Mouse (Mus musculus): ENCODE results near the gene Draxin. TPM values are rescaled to one million over a fixed set of nuclear protein-coding genes. Genes with fewer than 3 reads are reported as not detected.

Gene Draxin
- polyA plus RNA-seq, 1 experiment: 0.24 TPM

DNA sequence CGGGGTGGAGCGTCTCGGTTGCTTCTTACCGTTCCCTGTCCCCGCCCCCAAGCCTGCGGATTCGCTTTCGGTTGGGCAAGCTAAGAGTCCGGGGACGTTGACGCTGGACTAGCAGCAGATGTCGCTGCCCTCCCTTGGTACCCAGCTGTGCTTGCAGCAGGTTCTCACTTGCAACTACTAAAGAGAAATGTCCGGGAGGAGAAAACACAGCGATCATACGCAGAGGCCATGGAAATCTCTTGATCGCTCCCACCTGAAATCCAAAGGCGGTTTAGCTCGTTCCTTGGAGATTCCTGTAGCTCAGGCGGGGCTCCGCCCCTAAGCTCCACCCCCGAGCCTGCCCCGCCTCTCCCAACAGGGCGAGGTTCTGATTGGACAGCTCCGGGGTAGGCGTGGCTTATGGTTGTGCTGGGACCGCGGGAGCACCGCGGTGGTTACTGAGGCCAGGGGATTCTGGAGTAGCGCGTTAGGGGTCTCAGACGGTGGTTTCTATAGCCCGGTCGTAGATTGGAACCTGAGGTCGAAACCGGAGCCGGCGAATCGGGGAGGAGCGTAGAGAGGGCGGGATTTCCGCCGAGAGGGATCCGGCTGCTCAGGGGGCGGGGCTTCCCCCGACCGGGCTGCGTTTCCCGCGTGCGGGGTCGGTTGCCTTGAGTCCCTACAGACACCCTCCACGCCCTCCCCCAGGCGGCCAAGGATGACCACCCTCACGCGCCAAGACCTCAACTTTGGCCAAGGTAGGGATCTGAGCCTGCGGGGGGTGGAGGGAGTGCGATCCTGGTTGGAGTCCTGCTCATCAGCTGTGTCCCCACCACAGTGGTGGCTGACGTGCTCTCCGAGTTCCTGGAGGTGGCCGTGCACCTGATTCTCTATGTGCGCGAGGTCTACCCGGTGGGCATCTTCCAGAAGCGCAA is 9.9 kb upstream of the Draxin start:
- Histone ChIP-seq H3K27ac (ENCODE audit: insufficient read depth, low read depth, low read length) (peak overlapping the region; percentile 81), H3K4me1 (ENCODE audit: control insufficient read depth, insufficient read depth, insufficient read length, low read length) (no peaks in the 10 kb centered on the region), H3K27me3 (ENCODE audit: control insufficient read depth, insufficient read depth, low read length) (no peaks in the 10 kb centered on the region), H3K4me3 (ENCODE audit: low read depth, low read length) (peak overlapping the region; percentile 91), H3K36me3 (ENCODE audit: control insufficient read depth, insufficient read depth, low read length) (peaks cover 3% of the 10 kb centered on the region; the same call in 1 of the 2 replicates)
- under 1% methylated on average over 65 of the region's 65 CpGs for WGBS
- TF ChIP-seq CTCF (IDR thresholded peaks at IDR 0.05; ENCODE audit: extremely low read depth, insufficient read length, insufficient replicate concordance, low read depth, low read length): peak; percentile 91
- TF ChIP-seq POLR2A (IDR thresholded peaks at IDR 0.05; ENCODE audit: low read depth, low read length): peak; percentile 50

DNA sequence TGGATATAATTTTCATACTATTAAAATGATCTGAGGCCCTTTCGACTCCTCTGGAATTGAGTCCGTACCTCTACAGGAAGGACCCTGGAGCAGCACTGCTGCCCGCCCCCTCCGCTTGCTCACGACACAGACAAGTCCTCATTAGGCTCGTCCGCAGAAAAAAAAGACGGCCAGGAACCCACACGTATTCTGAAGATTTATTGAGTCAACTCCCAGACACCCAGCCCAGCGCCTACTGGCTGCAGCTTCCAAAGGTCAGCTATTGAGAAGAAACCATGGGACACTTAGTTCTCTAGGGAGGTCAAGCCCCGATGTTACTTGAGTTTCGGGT is 9.2 kb upstream of the Draxin start:
- Histone ChIP-seq H3K27me3 (ENCODE audit: control insufficient read depth, insufficient read depth, low read length) (no peaks in the 10 kb centered on the region; the same call in 1 of the 2 replicates), H3K4me3 (ENCODE audit: low read depth, low read length) (peak overlapping the region; percentile 91), H3K27ac (ENCODE audit: insufficient read depth, low read depth, low read length) (peak overlapping the region; percentile 40), H3K36me3 (ENCODE audit: control insufficient read depth, insufficient read depth, low read length) (no peaks in the 10 kb centered on the region), H3K4me1 (ENCODE audit: control insufficient read depth, insufficient read depth, insufficient read length, low read length) (no peaks in the 10 kb centered on the region)
- TF ChIP-seq POLR2A (IDR thresholded peaks at IDR 0.05; ENCODE audit: low read depth, low read length): no peak
- no peak for TF ChIP-seq CTCF (IDR thresholded peaks at IDR 0.05; ENCODE audit: extremely low read depth, insufficient read length, insufficient replicate concordance, low read depth, low read length)
- WGBS: under 1% methylated on average over 12 of the region's 12 CpGs

DNA sequence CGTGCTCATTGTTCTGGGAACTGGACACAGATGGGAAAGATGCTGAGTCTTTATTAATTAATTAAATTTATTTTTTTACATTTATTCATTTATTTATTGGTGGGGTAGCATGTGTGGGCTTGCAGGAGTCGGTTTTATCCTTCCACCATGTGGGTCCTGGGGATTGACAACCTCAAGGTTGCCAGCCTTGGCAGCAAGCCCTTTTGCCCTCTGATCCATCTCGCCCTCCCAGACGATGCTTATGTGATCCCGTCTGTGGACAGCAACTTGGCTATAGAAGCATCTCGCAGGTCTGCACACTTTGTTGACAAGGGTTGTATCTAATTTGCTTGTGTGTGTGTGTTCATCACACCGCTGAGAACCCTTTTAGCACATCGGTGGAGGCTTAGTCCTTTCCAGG is 7.0 kb upstream of the Draxin start:
- Histone ChIP-seq H3K4me3 (ENCODE audit: low read depth, low read length) (no peak overlapping the region), H3K27me3 (ENCODE audit: control insufficient read depth, insufficient read depth, low read length) (peaks cover under 1% of the 10 kb centered on the region; the same call in 1 of the 2 replicates), H3K36me3 (ENCODE audit: control insufficient read depth, insufficient read depth, low read length) (no peaks in the 10 kb centered on the region), H3K4me1 (ENCODE audit: control insufficient read depth, insufficient read depth, insufficient read length, low read length) (no peaks in the 10 kb centered on the region), H3K27ac (ENCODE audit: insufficient read depth, low read depth, low read length) (no peak overlapping the region)
- WGBS: 62% methylated on average over 8 of the region's 8 CpGs
- TF ChIP-seq CTCF (IDR thresholded peaks at IDR 0.05; ENCODE audit: extremely low read depth, insufficient read length, insufficient replicate concordance, low read depth, low read length): no peak
- no peak for TF ChIP-seq POLR2A (IDR thresholded peaks at IDR 0.05; ENCODE audit: low read depth, low read length)

DNA sequence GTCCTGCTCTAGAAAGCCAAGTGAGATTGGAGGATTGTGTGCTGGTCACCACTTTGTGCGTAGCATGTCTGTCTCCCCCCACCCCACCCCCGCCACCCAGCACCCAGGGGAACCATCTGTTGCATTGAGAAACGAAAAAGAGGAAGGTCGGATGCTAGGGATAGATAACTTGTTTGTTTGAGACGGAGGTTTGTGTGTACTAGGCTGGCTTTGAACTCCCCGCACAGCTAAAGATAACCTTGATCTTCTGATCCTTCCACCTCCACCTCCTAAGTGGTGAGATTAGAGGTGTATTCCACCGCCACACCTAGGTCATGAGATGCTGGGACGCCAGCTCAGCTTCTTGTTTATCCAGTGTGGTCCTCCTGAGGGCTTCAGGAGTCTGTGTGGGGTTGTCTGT is 4.5 kb upstream of the Draxin start:
- no peak overlapping the region for H3K27ac ChIP-seq (ENCODE audit: insufficient read depth, low read depth, low read length)
- H3K36me3 ChIP-seq (ENCODE audit: control insufficient read depth, insufficient read depth, low read length): no peaks in the 10 kb centered on the region
- TF ChIP-seq POLR2A (IDR thresholded peaks at IDR 0.05; ENCODE audit: low read depth, low read length) (no peak), CTCF (IDR thresholded peaks at IDR 0.05; ENCODE audit: extremely low read depth, insufficient read length, insufficient replicate concordance, low read depth, low read length) (no peak)
- 50% methylated on average over 8 of the region's 8 CpGs for WGBS
- H3K4me1 ChIP-seq (ENCODE audit: control insufficient read depth, insufficient read depth, insufficient read length, low read length): no peaks in the 10 kb centered on the region; the same call in 1 of the 2 replicates
- H3K4me3 ChIP-seq (ENCODE audit: low read depth, low read length): no peak overlapping the region
- H3K27me3 ChIP-seq (ENCODE audit: control insufficient read depth, insufficient read depth, low read length): peaks cover 23% of the 10 kb centered on the region

DNA sequence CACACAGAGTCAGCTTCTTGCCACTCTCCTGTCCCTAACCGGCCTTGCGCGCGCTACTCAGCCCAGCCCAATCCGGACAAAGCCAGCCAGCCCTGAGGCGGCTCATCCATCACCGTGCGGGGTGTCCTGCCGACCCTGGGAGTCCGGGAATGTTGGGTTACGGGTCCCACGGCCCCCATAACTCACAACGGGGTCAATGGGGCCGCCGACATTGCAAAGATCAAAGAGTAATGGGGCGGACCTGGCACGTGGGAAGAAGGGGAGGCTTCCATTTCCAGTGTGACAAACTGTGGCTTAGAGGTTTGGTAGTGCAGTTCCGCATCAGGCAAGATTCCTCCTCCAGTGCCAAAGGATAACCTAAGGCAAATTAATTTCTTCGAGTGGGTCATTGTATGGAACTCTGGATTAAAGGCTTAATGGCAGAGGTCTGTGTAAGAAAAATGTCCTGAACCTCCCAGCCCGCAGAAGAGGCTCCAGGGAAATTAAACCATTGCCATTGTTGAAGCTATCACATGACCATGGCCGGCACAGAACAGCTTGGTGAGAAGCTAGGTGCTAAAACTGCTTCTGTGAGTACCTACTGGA is 1.1 kb upstream of the Draxin start:
- H3K4me3 ChIP-seq (ENCODE audit: low read depth, low read length): 0 out of 2 replicates have a peak overlapping the region, but pooled peaks have one; percentile 9
- H3K27me3 ChIP-seq (ENCODE audit: control insufficient read depth, insufficient read depth, low read length): peaks cover 29% of the 10 kb centered on the region
- no peak for TF ChIP-seq POLR2A (IDR thresholded peaks at IDR 0.05; ENCODE audit: low read depth, low read length)
- TF ChIP-seq CTCF (IDR thresholded peaks at IDR 0.05; ENCODE audit: extremely low read depth, insufficient read length, insufficient replicate concordance, low read depth, low read length): no peak
- H3K36me3 ChIP-seq (ENCODE audit: control insufficient read depth, insufficient read depth, low read length): no peaks in the 10 kb centered on the region
- H3K4me1 ChIP-seq (ENCODE audit: control insufficient read depth, insufficient read depth, insufficient read length, low read length): no peaks in the 10 kb centered on the region; the same call in 1 of the 2 replicates
- no peak overlapping the region for H3K27ac ChIP-seq (ENCODE audit: insufficient read depth, low read depth, low read length)
- 3% methylated on average over 21 of the region's 21 CpGs for WGBS

DNA sequence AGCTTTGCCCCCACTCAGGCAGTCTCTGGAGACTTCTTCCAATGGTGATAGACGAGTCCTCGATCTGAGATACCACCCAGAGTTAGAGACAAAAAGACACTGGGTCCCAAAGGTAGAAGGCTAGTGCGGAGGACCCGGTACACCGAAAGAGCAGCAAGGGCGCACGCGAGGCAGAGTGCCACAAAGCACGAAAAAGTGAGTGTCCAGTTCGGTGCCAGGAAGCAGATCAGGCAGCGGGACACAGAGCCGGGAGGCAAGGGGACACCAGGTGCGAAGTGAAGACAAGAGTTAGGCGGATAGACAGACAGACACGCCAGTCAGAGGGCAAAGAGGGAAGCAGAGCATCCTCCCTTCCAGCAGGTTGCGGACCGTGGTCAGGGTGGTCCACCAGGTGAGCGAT is 365 bp downstream of the Draxin start, which contains the start of gene Mad2l2:
Gene Mad2l2, plus strand, starts transcription at position 252 of the 400 bp plus-strand sequence.
- Histone ChIP-seq H3K36me3 (ENCODE audit: control insufficient read depth, insufficient read depth, low read length) (no peaks in the 10 kb centered on the region), H3K4me3 (ENCODE audit: low read depth, low read length) (peak within 1 kb of the TSS; percentile 41)
- 3% methylated on average over 18 of the region's 18 CpGs for WGBS

DNA sequence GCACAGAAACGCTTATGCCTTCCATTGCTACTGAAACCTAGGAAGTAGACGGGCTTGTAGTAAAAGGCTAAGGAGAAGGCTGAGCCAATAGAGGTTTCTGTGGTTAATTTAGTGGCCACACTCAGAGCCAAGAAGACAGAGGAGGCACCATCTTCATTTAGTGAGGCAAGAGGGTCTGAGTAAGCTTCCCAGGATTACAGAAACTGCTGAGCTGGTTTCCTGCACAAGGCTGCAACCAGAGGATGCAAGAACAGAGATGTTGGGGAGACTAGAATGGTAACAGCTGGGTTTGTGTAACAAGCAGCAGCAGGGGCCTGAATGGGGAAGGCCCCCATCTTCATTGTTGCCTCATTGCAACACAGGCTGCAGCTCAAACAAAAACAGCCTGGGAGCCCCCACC is 1.8 kb downstream of the Draxin start:
- H3K36me3 ChIP-seq (ENCODE audit: control insufficient read depth, insufficient read depth, low read length): no peaks in the 10 kb centered on the region
- H3K4me1 ChIP-seq (ENCODE audit: control insufficient read depth, insufficient read depth, insufficient read length, low read length): no peaks in the 10 kb centered on the region; the same call in 1 of the 2 replicates
- WGBS: 58% methylated on average over 2 of the region's 2 CpGs
- H3K4me3 ChIP-seq (ENCODE audit: low read depth, low read length): no peak overlapping the region
- no peak overlapping the region for H3K27ac ChIP-seq (ENCODE audit: insufficient read depth, low read depth, low read length)
- TF ChIP-seq POLR2A (IDR thresholded peaks at IDR 0.05; ENCODE audit: low read depth, low read length): no peak
- TF ChIP-seq CTCF (IDR thresholded peaks at IDR 0.05; ENCODE audit: extremely low read depth, insufficient read length, insufficient replicate concordance, low read depth, low read length): no peak
- peaks cover 33% of the 10 kb centered on the region for H3K27me3 ChIP-seq (ENCODE audit: control insufficient read depth, insufficient read depth, low read length)

More for the DNA sequence above, 365 bp downstream of the Draxin start, which contains the start of gene Mad2l2:
- Histone ChIP-seq H3K27me3 (ENCODE audit: control insufficient read depth, insufficient read depth, low read length) (peaks cover 33% of the 10 kb centered on the region), H3K4me1 (ENCODE audit: control insufficient read depth, insufficient read depth, insufficient read length, low read length) (no peaks in the 10 kb centered on the region; the same call in 1 of the 2 replicates), H3K27ac (ENCODE audit: insufficient read depth, low read depth, low read length) (no peak within 1 kb of the TSS)
- TF ChIP-seq POLR2A (IDR thresholded peaks at IDR 0.05; ENCODE audit: low read depth, low read length) (no peak), CTCF (IDR thresholded peaks at IDR 0.05; ENCODE audit: extremely low read depth, insufficient read length, insufficient replicate concordance, low read depth, low read length) (no peak)

All from small intestine, adult 2 months (tissue).